Mouse (Mus musculus) midbrain, postnatal 0 days (tissue): ENCODE results near the gene Rnf39. TPM values are rescaled to one million over a fixed set of nuclear protein-coding genes. Genes with fewer than 3 reads are reported as not detected.
A peak's percentile ranks its signal among the peaks of the same experiment; 100 is the strongest.

Experiments used
- ATAC-seq: fragments of 200-750 bp; cut with Nextera tagmentation; 2 replicates; pipeline ENCODE4 v1.8.0; 2017; ENCODE audit warnings: moderate number of reproducible peaks, mild to moderate bottlenecking, moderate TSS enrichment, moderate library complexity; ENCODE audit not compliant: low FRiP score
- DNase-seq: peaks from one replicate; pipeline ENCODE4 v3.0.0-alpha.2; 2015; ENCODE audit warnings: low spot score
- H3K27ac ChIP-seq: fragments of 300-500 bp; sonication (generic); 2 replicates; pipeline ENCODE4 v1.5.1; 2014; ENCODE audit warnings: low read depth, mild to moderate bottlenecking, low read length, mixed read lengths
- H3K27me3 ChIP-seq: fragments of 300-500 bp; sonication (generic); 2 replicates; pipeline ENCODE4 v1.6.1; 2014; ENCODE audit warnings: low read length, control low read depth, mixed read lengths; ENCODE audit not compliant: insufficient read depth
- H3K36me3 ChIP-seq: fragments of 300-500 bp; sonication (generic); 2 replicates; pipeline ENCODE4 v1.6.1; 2014; ENCODE audit warnings: low read length, control low read depth, mixed read lengths; ENCODE audit not compliant: insufficient read depth
- H3K4me1 ChIP-seq: fragments of 300-500 bp; sonication (generic); 2 replicates; pipeline ENCODE4 v1.6.1; 2014; ENCODE audit warnings: mild to moderate bottlenecking, control low read depth, antibody characterized with exemption, low read length, mixed read lengths; ENCODE audit not compliant: insufficient read depth
- H3K4me2 ChIP-seq: fragments of 300-500 bp; sonication (generic); 2 replicates; pipeline ENCODE4 v1.6.1; 2014; ENCODE audit warnings: low read depth, mild to moderate bottlenecking, low read length, mixed read lengths; ENCODE audit not compliant: poor library complexity, severe bottlenecking
- H3K4me3 ChIP-seq: fragments of 300-500 bp; sonication (generic); 2 replicates; pipeline ENCODE4 v1.5.1; 2014; ENCODE audit warnings: low read depth, mild to moderate bottlenecking, low read length, moderate library complexity
- H3K9ac ChIP-seq: fragments of 300-500 bp; sonication (generic); replicated peaks from 2 replicates; pipeline ENCODE4 v1.6.1; 2014; ENCODE audit warnings: mild to moderate bottlenecking, low read length, moderate library complexity, mixed read lengths; ENCODE audit not compliant: poor library complexity, severe bottlenecking
- H3K9me3 ChIP-seq: fragments of 300-500 bp; sonication (generic); 2 replicates; pipeline ENCODE4 v1.6.1; 2016; ENCODE audit warnings: low read length, control low read depth
- CTCF ChIP-seq: IDR thresholded peaks from 2 replicates; pipeline ENCODE4 v1.5.1; 2016; ENCODE audit warnings: antibody characterized with exemption, mild to moderate bottlenecking
- WGBS: fragments of 180-500 bp; shearing (Covaris S2); extraction: QIAGEN DNeasy Blood & Tissue Kit; methylation state at CpG from one replicate; pipeline ENCODE4 v1.1.7; 2014; 5-methylcytosine and 5-hydroxymethylcytosine counted together
- polyA plus RNA-seq: library from polyadenylated mRNA; unstranded; fragments of >200 nt; fragmentation: Nextera tagmentation; extraction: Ambion mirVana; gene quantifications from 2 replicates; pipeline ENCODE4 v1.2.1, GENCODE M21; 2015
- total RNA-seq: library from RNA; depleted of rRNA; stranded (reverse); fragments of >200 nt; gene quantifications from 2 replicates; pipeline ENCODE4 v1.2.3, GENCODE M21; 2014

The Rnf39 gene
- total and polyA plus RNA-seq, 2 experiments from 2014 or later = 3.3 to 3.9 TPM

- Histone ChIP-seq H3K4me2 (no peak overlapping the region), H3K27ac (no peak overlapping the region), H3K9me3 (no peaks in the 10 kb centered on the region), H3K27me3 (no peaks in the 10 kb centered on the region), H3K4me1 (no peaks in the 10 kb centered on the region), H3K36me3 (no peaks in the 10 kb centered on the region), H3K9ac (no peak overlapping the region), H3K4me3 (no peak overlapping the region)
- WGBS = 82% methylated on average over 5 of the region's 5 CpGs
- no peak for TF ChIP-seq CTCF
- ATAC-seq (no peak), DNase-seq (no peak)
These were observed 42.7 kb upstream of the Rnf39 start for GRCm38 (mm10) chr17:36900001-36900400.

GRCm38 (mm10) chr17:36900691-36901090 lies 42.0 kb upstream of the Rnf39 start:
- Histone ChIP-seq H3K27me3 (no peaks in the 10 kb centered on the region), H3K4me3 (no peak overlapping the region), H3K9ac (no peak overlapping the region), H3K4me1 (no peaks in the 10 kb centered on the region), H3K27ac (no peak overlapping the region), H3K4me2 (no peak overlapping the region), H3K9me3 (no peaks in the 10 kb centered on the region), H3K36me3 (no peaks in the 10 kb centered on the region)
- 38% methylated on average over 1 of the region's 1 CpGs for WGBS
- peak; percentile 38 for TF ChIP-seq CTCF
- DNase-seq = no peak
- ATAC-seq = no peak

GRCm38 (mm10) chr17:36903651-36904050 lies 39.1 kb upstream of the Rnf39 start:
- 66% methylated on average over 3 of the region's 3 CpGs for WGBS
- ATAC-seq (no peak), DNase-seq (no peak)
- H3K4me2 ChIP-seq = no peak overlapping the region
- H3K36me3 ChIP-seq = no peaks in the 10 kb centered on the region
- no peak overlapping the region for H3K27ac ChIP-seq
- H3K9ac ChIP-seq = no peak overlapping the region
- H3K4me1 ChIP-seq = no peaks in the 10 kb centered on the region
- H3K4me3 ChIP-seq = no peak overlapping the region
- TF ChIP-seq CTCF = no peak
- no peaks in the 10 kb centered on the region for H3K27me3 ChIP-seq
- no peaks in the 10 kb centered on the region for H3K9me3 ChIP-seq

GRCm38 (mm10) chr17:36908235-36908634 lies 34.5 kb upstream of the Rnf39 start:
- H3K9ac ChIP-seq = no peak overlapping the region
- no peaks in the 10 kb centered on the region for H3K9me3 ChIP-seq
- H3K4me3 ChIP-seq = no peak overlapping the region
- H3K4me1 ChIP-seq = no peaks in the 10 kb centered on the region
- no peak for TF ChIP-seq CTCF
- DNase-seq = no peak
- 50% methylated on average over 1 of the region's 1 CpGs for WGBS
- ATAC-seq = no peak
- H3K27me3 ChIP-seq = no peaks in the 10 kb centered on the region
- H3K36me3 ChIP-seq = no peaks in the 10 kb centered on the region
- H3K4me2 ChIP-seq = no peak overlapping the region
- no peak overlapping the region for H3K27ac ChIP-seq

GRCm38 (mm10) chr17:36909802-36910201 lies 32.9 kb upstream of the Rnf39 start:
- Histone ChIP-seq H3K36me3 (no peaks in the 10 kb centered on the region), H3K9me3 (no peaks in the 10 kb centered on the region), H3K9ac (no peak overlapping the region), H3K27ac (no peak overlapping the region), H3K4me1 (no peaks in the 10 kb centered on the region), H3K4me3 (no peak overlapping the region), H3K27me3 (no peaks in the 10 kb centered on the region), H3K4me2 (no peak overlapping the region)
- TF ChIP-seq CTCF = no peak
- 68% methylated on average over 4 of the region's 4 CpGs for WGBS
- ATAC-seq = no peak
- no peak for DNase-seq

GRCm38 (mm10) chr17:36912031-36912430 lies 30.7 kb upstream of the Rnf39 start:
- Histone ChIP-seq H3K4me3 (no peak overlapping the region), H3K36me3 (no peaks in the 10 kb centered on the region), H3K9me3 (no peaks in the 10 kb centered on the region), H3K4me2 (no peak overlapping the region), H3K9ac (no peak overlapping the region), H3K27me3 (no peaks in the 10 kb centered on the region), H3K4me1 (no peaks in the 10 kb centered on the region), H3K27ac (no peak overlapping the region)
- TF ChIP-seq CTCF = no peak
- ATAC-seq = no peak
- WGBS = 60% methylated on average over 2 of the region's 2 CpGs
- no peak for DNase-seq
